Mouse (Mus musculus) neutrophil, adult 59 days (primary cell): Measurements from ENCODE around the gene Cadm3. TPM values are rescaled to one million over a fixed set of nuclear protein-coding genes. Genes with fewer than 3 reads are reported as not detected.

Source experiments
- total RNA-seq, 2 experiments: library from RNA; stranded (reverse); gene quantifications; 1 replicate in 1 of 2; 2 replicates in 1 of 2; pipeline ENCODE4 v1.2.4; 2023

Gene Cadm3
- total RNA-seq: under 1 TPM; 0.36 to 0.97 TPM

GRCm38 (mm10) chr1:173367356-173368046, at the start of gene Cadm3:
Cadm3 (minus strand) TSS chr1:173367695.

GRCm38 (mm10) chr1:173350372-173350957, 17.0 kb downstream of the Cadm3 start, which contains the start of gene Aim2:
Aim2 (plus strand) TSS chr1:173350879.

GRCm38 (mm10) chr1:173333312-173334253, 33.9 kb downstream of the Cadm3 start, which contains the start of gene Ackr1:
Ackr1 (minus strand) TSS chr1:173333750.

Other genes with a start within 250 kb of the Cadm3 start
- not detected for gene Olfr1408, start 230.3 kb downstream of the Cadm3 start, total RNA-seq
- gene Olfr1406, start 177.1 kb downstream of the Cadm3 start, total RNA-seq: not detected
- not detected for gene Olfr218, start 169.9 kb downstream of the Cadm3 start, total RNA-seq
- gene Olfr1404, start 155.3 kb downstream of the Cadm3 start, total RNA-seq: not detected
- 1 to 10 TPM; 3.0 to 6.4 TPM for gene Fcer1a, start 140.5 kb downstream of the Cadm3 start, total RNA-seq
- not detected for gene Olfr418, start 101.7 kb downstream of the Cadm3 start, total RNA-seq
- not detected for gene Mptx2, start 89.9 kb downstream of the Cadm3 start, total RNA-seq
- gene Ackr1, start 33.9 kb downstream of the Cadm3 start, total RNA-seq: under 1 TPM; 0.35 to 0.82 TPM
- gene Aim2, start 16.8 kb downstream of the Cadm3 start, total RNA-seq: 10 to 100 TPM; 38.9 to 53.5 TPM
- gene Ifi206, start 123.3 kb upstream of the Cadm3 start, total RNA-seq: 1 to 10 TPM; 1.2 to 1.6 TPM
- under 1 TPM; 0.24 to 0.51 TPM for gene Ifi214, start 168.3 kb upstream of the Cadm3 start, total RNA-seq
- gene Ifi213, start 231.6 kb upstream of the Cadm3 start, total RNA-seq: 1 to 10 TPM; 3.6 to 4.2 TPM